ENCODE assay signal across 20 mouse cellular contexts in the genomic region with DNA sequence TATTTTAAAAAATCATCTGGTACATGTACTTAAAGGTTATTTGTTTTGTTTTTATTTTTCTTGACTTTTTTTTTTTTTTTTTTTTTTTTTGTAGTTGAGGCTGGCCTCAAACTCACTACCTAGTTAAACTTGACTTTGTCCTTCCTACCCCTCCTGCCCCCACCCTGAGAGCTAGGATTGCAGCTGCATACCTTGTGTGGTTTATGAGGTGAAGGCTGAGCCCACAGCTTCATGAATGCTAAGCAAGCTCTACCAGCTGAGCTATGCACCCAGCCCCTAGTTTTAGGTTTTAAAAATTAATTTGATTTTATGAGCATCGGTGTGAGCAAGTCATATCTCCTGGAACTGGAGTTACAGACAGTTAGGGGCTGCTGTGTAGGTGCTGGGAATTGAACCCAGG.
"Had no signal": no experiment of that assay in that cellular context is flagged by ENCODE, and none has a peak within 500 bp of the region (broad histone marks: within the 10 kb centered on the region; RNA-seq: fewer than 3 reads in every experiment).

No protein-coding gene starts in this region.

- H3K9ac ChIP-seq: limb, embryonic 12.5 days; limb, embryonic 15.5 days; liver, embryonic 14.5 days; liver, postnatal 0 days; lung, embryonic 14.5 days; midbrain, embryonic 12.5 days; midbrain, embryonic 15.5 days; neural tube, embryonic 12.5 days; neural tube, embryonic 15.5 days had no signal

- H3K4me2 ChIP-seq: limb, embryonic 12.5 days; limb, embryonic 15.5 days; liver, embryonic 11.5 days; lung, embryonic 14.5 days; midbrain, embryonic 12.5 days; midbrain, embryonic 15.5 days; neural tube, embryonic 12.5 days; neural tube, embryonic 15.5 days had no signal

- H3K9me3 ChIP-seq: limb, embryonic 12.5 days; limb, embryonic 15.5 days; midbrain, embryonic 12.5 days; midbrain, embryonic 15.5 days; neural tube, embryonic 12.5 days; neural tube, embryonic 15.5 days had no signal

- H3K4me1 ChIP-seq: limb, embryonic 12.5 days; limb, embryonic 15.5 days; midbrain, embryonic 12.5 days; midbrain, embryonic 15.5 days; neural tube, embryonic 12.5 days; neural tube, embryonic 15.5 days had no signal

- H3K27ac ChIP-seq: limb, embryonic 12.5 days; limb, embryonic 15.5 days; liver, embryonic 14.5 days; macrophage; midbrain, embryonic 12.5 days; midbrain, embryonic 15.5 days; neural tube, embryonic 12.5 days; neural tube, embryonic 15.5 days; stomach, postnatal 0 days had no signal

- DNase-seq: kidney, adult 18-20 months; kidney, adult 9 months; kidney, postnatal 14 days; kidney, postnatal 4 days; left cerebral cortex, postnatal 4 days; liver, postnatal 0 days; lung, embryonic 14.5 days; right cerebral cortex, adult 18-20 months; right cerebral cortex, postnatal 14 days; right cerebral cortex, postnatal 4 days had no signal

- H3K36me3 ChIP-seq: limb, embryonic 12.5 days; limb, embryonic 15.5 days; midbrain, embryonic 12.5 days; midbrain, embryonic 15.5 days; neural tube, embryonic 12.5 days; neural tube, embryonic 15.5 days had no signal

- H3K4me3 ChIP-seq: limb, embryonic 12.5 days; limb, embryonic 15.5 days; midbrain, embryonic 12.5 days; midbrain, embryonic 15.5 days; neural tube, embryonic 12.5 days; neural tube, embryonic 15.5 days had no signal

- H3K27me3 ChIP-seq: limb, embryonic 12.5 days; limb, embryonic 15.5 days; midbrain, embryonic 12.5 days; midbrain, embryonic 15.5 days; neural tube, embryonic 12.5 days; neural tube, embryonic 15.5 days had no signal
